Mouse (Mus musculus) regulatory T cell (primary cell): Measurements from ENCODE around the gene Spata7.
"Not testable (repeated sequence)": the region's sequence is repeated elsewhere in the genome, so short reads cannot be mapped to it uniquely, and the experiment has no call there.

Experiments
- in situ Hi-C: fragments of 300-600 bp; cut with MboI, MseI; formaldehyde crosslinking; loops from one replicate; pipeline ENCODE4 v1.15.1; 2025; ENCODE audit warnings: high pct_unique_total_duplicates

Spata7 gene

GRCm38 (mm10) chr12:98627392-98628259, at the start of gene Spata7:
Spata7 (plus strand) TSS chr12:98628157.
- in situ Hi-C loops = loop anchor here (5.0 kb wide), 1 partner anchor 55 kb away; no protein-coding TSS in a partner anchor

- in situ Hi-C loops = no loop called here
Observed at GRCm38 (mm10) chr12:98585302-98585701, 42.7 kb upstream of the Spata7 start.

- in situ Hi-C loops = no loop called here
Observed at GRCm38 (mm10) chr12:98588573-98588972, 39.4 kb upstream of the Spata7 start.

GRCm38 (mm10) chr12:98591016-98591415, 36.9 kb upstream of the Spata7 start:
- in situ Hi-C loops = no loop called here

- in situ Hi-C loops = no loop called here
Observed at GRCm38 (mm10) chr12:98600861-98601260, 27.1 kb upstream of the Spata7 start.

GRCm38 (mm10) chr12:98602114-98602513, 25.8 kb upstream of the Spata7 start:
- in situ Hi-C loops = no loop called here

- in situ Hi-C loops = no loop called here
Observed at GRCm38 (mm10) chr12:98605264-98605663, 22.7 kb upstream of the Spata7 start.

- in situ Hi-C loops = no loop called here
Observed at GRCm38 (mm10) chr12:98606595-98607290, 21.2 kb upstream of the Spata7 start.

- in situ Hi-C loops = no loop called here
Observed at GRCm38 (mm10) chr12:98610341-98610740, 17.6 kb upstream of the Spata7 start.

- in situ Hi-C loops = no loop called here
Observed at GRCm38 (mm10) chr12:98614910-98615508, 12.9 kb upstream of the Spata7 start.

GRCm38 (mm10) chr12:98615746-98616145, 12.2 kb upstream of the Spata7 start:
- in situ Hi-C loops = no loop called here

GRCm38 (mm10) chr12:98619496-98619895, 8.5 kb upstream of the Spata7 start:
- in situ Hi-C loops = no loop called here

GRCm38 (mm10) chr12:98620922-98621321, 7.0 kb upstream of the Spata7 start:
- in situ Hi-C loops = not testable (repeated sequence)

GRCm38 (mm10) chr12:98623266-98623665, 4.7 kb upstream of the Spata7 start:
- in situ Hi-C loops = not testable (repeated sequence)

- in situ Hi-C loops = loop anchor here (5.0 kb wide), 1 partner anchor 56 kb away; no protein-coding TSS in a partner anchor
Observed at GRCm38 (mm10) chr12:98628260-98628970, 458 bp downstream of the Spata7 start.

GRCm38 (mm10) chr12:98644852-98645251, 16.9 kb downstream of the Spata7 start:
- in situ Hi-C loops = no loop called here

- in situ Hi-C loops = no loop called here
Observed at GRCm38 (mm10) chr12:98656873-98657272, 28.9 kb downstream of the Spata7 start.

- in situ Hi-C loops = no loop called here
Observed at GRCm38 (mm10) chr12:98662617-98663016, 34.7 kb downstream of the Spata7 start.

GRCm38 (mm10) chr12:98668132-98668814, 40.3 kb downstream of the Spata7 start:
- in situ Hi-C loops = no loop called here

- in situ Hi-C loops = no loop called here
Observed at GRCm38 (mm10) chr12:98669086-98669485, 41.1 kb downstream of the Spata7 start.

- in situ Hi-C loops = loop anchor here (10.0 kb wide), 1 partner anchor 1015 kb away; no protein-coding TSS in a partner anchor
Observed at GRCm38 (mm10) chr12:98669864-98670263, 41.9 kb downstream of the Spata7 start.
